Mouse (Mus musculus) stomach, adult 2 months (tissue): Measurements from ENCODE around the gene Tgfb3. TPM values are rescaled to one million over a fixed set of nuclear protein-coding genes. Genes with fewer than 3 reads are reported as not detected.

Source experiments
- polyA plus RNA-seq: library from polyadenylated mRNA; depleted of rRNA; stranded (reverse); fragments of >200 nt; gene quantifications from 2 replicates; pipeline ENCODE4 v1.2.3, GENCODE M21; 2012; rRNA removed

Tgfb3 gene
- polyA plus RNA-seq = 5.2 and 5.8 TPM in 2 replicates

GRCm38 (mm10) chr12:86078553-86079201 is at the start of gene Tgfb3:
TSS of gene Tgfb3 (minus strand) at chr12:86079041.

GRCm38 (mm10) chr12:86082481-86083012 is 3.7 kb upstream of the Tgfb3 start, which contains the start of gene Ift43:
TSS of gene Ift43 (plus strand) at chr12:86082541.

Other genes with a start within 250 kb of the Tgfb3 start
- gene Ift43, start 3.5 kb upstream of the Tgfb3 start, polyA plus RNA-seq = 6.6 and 7.5 TPM in 2 replicates
- gene Gpatch2l, start 162.8 kb upstream of the Tgfb3 start, polyA plus RNA-seq = 1.9 and 3.0 TPM in 2 replicates